Mouse (Mus musculus) retina, embryonic 14.5 days (tissue): ENCODE data around the gene Ppil4.
"Not testable (repeated sequence)": the region's sequence is repeated elsewhere in the genome, so short reads cannot be mapped to it uniquely, and the experiment has no call there.

Experiments
- DNase-seq: peaks from one replicate; pipeline ENCODE4 v3.0.0-alpha.2; 2015; ENCODE audit warnings: low spot score

Gene Ppil4

DNA sequence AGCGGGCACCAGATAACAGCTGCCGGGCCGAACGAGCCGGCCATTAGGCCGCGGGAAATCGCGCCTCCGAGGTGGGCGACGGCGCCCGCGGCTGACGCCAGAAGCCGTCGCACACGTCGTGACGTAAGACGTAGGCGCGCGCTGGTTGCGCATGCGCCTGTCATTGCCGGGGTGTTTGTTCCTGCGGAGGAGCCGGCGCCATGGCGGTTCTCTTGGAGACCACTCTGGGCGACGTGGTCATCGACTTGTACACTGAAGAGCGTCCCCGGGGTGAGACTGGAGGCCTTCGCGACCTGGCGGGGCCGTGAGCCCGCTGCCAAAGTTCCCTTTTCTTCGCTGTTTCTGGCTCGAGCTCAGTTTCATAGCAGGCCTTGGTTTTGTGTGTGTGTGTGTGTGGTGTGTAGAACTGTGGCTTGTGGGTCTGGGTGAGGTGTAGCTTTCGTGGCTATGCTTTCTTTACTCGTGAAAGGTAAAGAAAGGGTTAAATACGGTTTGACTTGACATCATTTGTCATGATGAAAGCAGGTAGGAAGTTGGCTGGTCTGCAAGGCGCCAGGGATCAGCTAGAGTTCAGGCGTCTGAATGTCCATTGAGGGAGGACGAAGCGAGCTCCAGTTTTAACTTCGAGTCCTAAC, at the start of gene Ppil4, which contains the start of gene Ginm1:
Ppil4 (plus strand) TSS at position 141 of the 635 bp plus-strand sequence.
Ginm1 (minus strand) TSS at position 74 of the 635 bp plus-strand sequence.
- DNase-seq: peak; percentile 96

DNA sequence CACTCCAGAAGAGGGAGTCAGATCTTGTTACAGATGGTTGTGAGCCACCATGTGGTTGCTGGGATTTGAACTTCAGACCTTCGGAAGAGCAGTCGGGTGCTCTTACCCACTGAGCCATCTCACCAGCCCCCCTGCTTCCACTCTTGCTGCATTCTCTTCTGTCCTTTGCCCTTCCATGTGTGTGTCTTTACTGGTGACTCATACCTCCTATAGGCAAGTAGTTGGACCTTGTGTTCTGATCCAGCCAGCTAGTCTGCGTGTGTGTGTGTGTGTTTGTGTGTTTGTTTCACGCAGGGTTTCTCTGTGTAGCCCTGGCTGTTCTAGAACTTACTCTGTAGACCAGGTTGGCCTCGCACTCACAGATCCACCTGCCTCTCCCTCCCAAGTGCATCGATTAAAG, 47.2 kb upstream of the Ppil4 start:
- not testable (repeated sequence) for DNase-seq

DNA sequence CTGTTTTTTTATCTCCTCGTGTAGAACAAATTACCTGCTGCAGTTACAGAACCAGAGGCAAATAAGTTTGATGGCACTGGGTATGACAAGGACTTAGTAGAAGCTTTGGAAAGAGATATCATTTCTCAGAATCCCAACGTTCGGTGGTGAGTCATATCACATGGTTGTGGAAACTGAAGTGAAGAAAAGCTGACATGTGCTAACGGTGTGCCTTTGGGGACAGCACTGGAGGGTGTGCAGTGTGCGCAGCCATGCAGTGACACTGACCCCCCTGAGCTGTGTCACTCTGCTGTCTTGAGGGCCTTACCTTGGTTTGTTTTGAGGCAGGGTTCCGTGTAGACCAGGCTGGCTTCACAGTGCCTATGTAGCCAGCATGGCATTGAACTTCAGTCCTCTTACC, 43.9 kb upstream of the Ppil4 start:
- DNase-seq: no peak

DNA sequence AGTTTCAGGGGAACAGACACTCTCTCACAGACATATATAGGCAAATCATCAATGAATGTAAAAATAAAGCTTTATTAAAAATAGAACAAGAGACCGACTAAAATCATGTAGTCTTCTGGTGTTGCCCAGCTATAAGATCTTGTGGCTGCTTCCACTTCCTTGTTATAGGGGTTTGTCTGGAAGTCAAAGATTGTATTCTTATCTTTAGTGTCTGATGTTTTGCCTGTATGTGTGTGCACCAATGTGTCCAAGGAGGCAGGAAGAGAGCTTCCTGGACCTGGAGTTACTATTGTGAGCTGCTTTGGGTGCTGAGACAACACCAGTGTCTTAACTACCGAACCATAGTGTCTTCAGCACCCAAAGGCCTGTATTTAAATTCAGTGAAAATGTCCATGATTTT, 35.1 kb upstream of the Ppil4 start:
- no peak for DNase-seq

DNA sequence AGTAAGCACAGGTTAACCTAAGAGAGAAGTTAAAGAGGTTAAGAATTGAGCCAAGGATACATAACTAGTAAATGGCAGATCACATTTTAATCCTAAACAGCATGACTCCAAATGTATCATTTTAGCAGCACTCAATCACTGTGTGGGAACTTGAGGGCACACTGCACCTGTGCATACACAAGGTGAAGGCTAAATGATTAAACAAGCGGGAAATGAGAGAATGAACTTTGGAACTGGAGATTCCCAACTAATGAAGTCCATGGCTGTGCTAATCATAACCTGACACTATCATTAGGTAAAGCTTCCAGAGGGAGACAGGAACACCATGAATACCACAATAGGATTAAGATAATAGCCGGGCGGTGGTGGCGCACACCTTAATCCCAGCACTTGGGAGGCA, 20.3 kb upstream of the Ppil4 start:
- DNase-seq: no peak

DNA sequence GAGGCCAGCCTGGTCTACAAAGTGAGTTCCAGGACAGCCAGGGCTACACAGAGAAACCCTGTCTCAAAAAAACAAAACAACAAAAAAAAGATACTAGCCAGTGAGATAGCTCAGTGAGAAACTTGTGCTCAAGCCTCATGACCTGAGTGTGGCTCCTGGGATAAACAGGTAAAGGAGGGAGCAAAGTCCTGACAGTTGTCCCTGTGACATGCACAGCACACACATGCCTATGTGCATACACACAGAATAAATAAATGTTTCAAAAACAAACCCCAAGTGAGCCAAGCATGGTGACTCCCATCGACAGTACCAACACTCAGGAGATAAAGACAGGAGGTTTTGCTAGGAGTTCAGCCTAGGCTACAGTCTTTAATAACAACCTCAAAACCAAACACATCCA, 19.9 kb upstream of the Ppil4 start:
- DNase-seq: no peak

DNA sequence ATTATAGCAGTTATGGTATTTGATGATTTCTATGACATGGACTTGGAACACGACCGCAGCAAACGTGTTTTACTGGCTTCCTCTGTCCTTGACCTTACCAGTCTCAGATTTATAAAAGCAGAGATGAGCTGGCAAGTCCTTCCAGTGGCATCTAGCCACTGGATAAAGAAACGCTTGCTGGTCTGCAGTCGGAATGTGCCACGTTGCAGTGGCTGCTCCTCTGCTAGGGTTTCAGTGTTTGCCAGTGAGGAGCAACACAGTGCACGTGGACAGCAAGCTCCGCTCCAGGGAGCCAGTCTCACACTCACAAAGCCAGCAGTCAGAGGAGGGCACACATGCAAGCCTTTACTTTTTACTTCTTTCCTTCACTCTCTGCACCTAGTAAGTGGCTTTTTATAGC, 17.3 kb upstream of the Ppil4 start:
- DNase-seq: no peak

DNA sequence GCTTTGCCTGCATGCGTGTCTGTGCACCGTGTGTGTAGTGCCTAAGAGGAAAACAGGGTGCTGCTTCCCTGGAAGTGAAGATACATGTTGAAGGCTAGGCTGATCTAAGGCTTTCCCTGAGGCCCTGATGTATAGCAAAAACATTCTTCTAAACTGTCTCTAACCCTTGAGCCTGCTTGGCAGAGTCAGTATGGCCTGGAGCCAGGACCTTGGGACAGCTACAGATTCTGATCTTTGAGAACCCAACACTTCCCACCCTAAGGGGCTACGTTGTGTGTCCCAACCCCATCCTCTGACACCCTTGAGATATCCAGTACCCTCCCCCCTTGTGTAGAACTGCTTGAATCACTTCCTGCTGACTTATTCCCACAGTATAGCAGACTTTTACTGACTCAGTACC, 14.3 kb upstream of the Ppil4 start:
- DNase-seq: no peak

DNA sequence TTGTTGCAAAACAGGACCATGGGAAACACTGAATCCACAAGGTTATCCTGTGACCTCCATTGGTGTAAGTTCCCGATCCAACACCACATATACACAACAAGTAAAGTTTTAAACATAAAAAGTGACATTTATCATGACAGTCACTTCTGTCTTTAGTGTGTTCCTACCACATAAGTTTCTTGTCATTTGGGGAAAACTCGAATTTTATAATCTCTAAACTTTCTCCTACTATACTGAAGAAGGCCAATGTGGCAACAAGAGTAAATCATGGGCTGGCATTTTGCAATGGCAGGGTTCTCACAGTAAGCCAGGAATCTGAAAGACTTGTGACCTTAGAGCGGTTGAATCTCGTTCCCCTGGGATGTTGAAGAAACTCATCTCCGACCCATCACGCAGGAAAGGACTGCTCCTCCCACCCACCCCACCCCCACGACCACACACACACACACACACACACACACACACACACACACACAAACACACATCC, 12.9 kb upstream of the Ppil4 start:
- no peak for DNase-seq

DNA sequence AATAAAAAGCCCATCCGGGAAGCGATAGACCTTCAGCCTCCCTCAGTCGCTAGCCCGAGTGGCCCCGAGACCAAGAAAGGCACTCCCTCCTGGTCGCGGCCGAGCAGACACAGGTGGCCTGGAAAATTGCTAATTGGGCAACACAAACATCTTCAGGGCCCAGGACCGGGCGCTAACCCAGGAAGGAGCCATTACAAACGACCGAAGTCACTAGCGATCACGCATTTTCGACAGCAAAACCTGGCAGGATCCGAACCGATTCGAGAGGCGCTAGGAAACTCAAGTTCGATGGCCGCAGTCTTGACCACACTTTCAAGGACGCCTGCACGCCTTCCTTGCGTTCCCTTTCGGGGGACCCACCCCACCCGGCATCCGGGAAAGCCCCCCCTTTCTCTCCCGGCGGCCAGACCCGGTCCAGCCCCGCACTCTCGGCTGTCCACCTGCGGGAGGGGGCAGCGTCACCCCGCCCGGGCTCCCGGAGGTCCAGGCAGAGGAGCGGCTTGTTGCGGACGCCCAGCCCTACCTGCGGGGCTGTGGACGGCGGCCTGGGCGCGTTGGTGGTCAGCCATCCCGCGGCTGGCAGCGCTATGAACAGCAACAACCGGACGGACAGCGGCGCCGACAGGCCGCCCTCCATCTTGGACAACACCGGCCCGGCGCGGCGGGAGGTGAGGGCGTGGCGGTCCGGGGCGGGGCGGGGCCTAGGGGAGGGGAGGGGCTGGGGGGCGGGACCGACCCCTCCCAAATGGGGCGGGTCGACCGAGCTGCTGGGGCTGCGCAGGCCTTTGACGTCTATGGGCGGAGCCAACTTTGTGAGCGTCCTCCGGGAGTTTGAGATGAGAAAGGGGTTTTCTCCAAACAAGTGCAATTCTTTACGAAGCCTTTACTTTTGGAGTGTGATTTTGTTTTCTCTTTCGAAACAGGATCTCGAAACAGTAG, 12.2 kb upstream of the Ppil4 start:
- peak; percentile 92 for DNase-seq

DNA sequence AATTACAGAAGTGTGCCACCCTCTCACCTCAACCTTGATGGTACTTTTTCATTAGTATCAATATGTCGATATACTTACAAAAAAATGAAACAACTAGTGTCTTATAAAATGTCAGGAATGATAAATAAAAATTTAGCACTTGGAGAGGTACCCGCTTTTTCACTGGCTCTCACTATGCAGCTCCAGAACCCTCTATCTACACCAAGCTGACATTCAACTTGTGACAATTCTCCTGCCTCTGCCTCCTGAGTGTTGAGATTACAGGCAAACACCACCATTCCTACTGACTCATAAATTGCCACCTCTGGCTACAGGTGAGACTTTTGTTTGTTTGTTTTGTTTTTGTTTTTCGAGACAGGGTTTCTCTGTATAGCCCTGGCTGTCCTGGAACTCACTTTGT, 11.5 kb upstream of the Ppil4 start:
- DNase-seq: no peak

DNA sequence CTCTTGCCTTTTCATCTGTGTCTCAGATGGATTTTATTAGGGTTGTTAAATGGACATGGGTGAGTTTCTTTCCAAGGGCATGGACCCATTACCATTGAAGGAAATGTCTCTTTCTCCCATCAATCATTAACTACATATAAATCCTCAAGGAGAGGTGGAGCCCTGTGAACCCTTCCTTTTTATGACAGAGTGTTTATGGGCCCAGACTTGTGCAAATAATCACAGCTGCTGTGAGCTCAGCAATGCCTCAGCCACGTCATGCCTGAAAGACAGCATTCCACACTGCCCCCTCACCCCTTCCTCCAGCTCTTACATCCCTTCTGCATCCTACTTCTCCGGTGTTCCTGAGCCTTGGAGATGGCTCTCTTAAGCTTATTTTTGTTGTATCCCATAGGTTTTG, 5.4 kb upstream of the Ppil4 start:
- DNase-seq: no peak

DNA sequence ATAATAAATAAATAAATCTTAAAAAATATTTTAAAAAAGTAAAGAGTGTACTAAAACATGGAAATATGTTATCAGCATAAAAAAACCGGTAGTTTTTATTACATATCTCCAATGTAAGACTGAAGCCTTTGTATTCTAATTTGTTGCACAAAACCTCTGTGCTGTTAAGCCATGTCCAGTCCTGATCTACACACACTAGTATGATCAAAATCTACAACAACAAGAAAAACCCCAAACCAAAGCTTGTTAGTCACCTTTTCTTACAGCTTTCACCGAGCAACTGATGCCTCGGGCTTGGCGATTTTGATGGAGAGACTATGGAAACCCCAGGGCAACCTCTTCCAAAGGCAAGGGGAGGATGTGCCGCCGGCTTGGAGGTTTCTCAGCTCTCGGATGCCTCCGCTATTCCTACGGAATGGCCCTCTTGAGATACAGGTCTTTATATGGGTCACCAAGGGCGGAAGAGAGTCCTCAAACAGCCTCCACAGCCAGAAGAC, 389 bp upstream of the Ppil4 start:
- no peak for DNase-seq

DNA sequence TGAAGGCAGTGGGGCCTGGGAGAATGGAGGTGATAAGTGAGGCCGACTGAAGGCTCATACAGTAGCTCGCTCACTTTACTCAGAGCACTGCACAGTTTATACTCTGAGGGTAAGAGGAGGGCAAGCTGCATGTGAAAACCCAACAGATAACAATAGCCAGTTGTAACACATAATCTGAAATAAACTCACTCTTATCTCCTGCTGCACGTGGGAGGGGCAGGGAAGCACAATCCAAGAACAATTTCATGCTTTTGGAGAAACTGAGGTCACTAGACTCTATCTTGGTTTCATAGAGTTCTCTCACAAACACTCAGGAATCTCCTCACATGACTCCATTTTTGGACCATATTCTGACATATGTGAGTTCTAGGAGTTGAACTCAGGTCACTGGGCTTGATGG, 8.6 kb downstream of the Ppil4 start:
- no peak for DNase-seq

DNA sequence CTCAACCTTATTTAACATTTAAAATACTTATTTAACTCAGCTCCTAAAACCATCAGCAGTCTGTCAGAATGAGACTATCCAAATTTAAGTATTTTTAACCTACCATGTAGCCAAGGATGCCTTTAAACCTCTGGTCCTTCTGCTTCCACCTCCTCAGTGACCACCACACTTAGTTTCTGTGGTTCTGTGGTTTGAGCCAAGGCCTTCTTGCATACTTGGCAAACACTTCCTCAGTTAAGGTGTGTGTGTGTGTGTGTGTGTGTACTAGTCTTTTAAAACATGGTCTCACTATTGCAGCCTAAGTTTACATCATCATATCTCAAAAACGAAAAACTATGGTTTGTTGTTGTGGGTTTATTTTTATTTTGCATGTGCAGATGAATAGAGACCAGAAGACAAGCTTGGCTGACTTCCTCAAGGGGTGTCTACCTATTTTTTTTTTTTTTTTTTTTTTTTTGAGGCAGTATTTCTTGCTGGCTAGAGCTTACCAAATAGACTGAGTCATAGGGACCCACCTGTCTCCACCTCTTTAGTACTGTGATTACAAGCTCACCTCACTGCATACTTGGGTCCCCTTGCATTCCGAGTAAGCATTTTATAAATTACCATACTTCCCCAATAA, 9.9 kb downstream of the Ppil4 start:
- DNase-seq: no peak

DNA sequence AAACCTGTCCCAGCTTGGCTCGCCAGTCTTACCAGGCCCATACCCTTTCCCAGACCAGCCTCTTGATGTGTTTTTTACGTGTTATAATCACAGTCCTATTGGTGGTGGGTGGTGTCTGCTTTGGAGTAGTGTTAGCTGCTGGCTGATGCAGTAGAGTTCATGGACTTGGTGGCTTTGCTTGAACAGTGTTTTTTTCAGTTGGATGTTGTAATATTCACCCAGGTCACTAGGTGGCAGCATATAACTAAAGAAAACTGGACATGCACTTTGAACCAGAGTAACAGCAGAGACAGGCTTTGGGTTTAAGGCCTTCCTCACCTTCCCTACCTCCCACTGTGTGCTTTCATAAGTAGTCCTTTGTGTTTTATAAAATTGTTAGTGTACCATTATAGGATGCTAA, 17.2 kb downstream of the Ppil4 start:
- DNase-seq: peak; percentile 84

DNA sequence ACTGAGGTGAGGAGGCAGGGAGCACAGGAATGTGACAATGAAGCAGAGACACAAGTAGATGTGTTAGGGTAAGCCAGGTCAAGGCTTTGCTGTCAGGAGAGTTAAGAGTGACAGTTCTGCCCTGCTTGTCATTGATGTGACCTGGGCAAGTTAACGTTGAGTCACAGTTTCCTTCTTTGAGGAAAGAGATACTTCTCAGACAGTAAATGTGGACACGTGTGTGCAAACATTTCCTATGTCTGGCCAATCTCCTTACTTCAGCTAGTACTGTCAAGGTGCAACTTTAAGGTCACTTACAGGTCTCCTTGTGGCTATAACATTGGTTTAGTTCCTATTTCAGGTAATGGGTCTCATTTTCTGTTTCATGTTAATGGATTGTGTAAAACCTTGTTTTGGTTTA, 23.8 kb downstream of the Ppil4 start:
- no peak for DNase-seq

DNA sequence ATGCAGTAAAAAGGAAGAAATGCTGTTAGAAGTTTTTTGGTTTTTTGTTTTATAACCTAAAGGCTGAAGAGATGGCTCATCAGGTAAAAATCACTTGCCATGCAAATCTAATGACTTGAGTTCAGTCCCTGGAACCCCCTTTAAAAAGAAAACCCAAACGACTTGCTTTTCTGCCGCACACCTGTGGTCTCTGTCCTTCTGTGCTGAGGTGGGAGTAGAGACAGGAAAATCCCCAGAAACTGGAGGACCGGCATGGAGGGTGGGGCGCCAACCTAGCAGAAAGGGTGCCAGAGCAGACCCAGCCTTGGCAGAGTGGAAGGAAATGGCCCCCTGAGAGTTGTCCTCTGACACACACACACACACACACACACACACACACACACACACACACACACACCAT, 26.0 kb downstream of the Ppil4 start:
- no peak for DNase-seq

DNA sequence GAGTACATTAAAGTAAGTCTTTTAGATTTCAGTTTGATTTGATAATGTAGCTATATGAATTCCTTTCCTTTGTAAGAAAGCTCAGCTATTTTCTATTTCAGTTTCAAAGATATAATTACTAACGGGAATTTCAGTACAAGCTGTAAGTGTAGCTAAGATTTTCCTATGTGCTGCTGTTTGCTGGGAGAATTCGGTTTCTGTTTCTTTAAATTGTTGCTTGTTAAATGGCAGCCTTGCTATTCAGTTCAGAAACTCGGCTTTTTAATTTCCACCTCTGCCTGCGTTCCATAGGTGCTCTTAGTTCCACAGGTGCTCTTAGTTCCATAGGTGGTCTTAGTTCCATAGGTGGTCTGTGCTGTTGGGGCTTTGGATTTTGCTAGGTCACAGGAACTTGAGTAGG, 26.5 kb downstream of the Ppil4 start:
- DNase-seq: no peak

DNA sequence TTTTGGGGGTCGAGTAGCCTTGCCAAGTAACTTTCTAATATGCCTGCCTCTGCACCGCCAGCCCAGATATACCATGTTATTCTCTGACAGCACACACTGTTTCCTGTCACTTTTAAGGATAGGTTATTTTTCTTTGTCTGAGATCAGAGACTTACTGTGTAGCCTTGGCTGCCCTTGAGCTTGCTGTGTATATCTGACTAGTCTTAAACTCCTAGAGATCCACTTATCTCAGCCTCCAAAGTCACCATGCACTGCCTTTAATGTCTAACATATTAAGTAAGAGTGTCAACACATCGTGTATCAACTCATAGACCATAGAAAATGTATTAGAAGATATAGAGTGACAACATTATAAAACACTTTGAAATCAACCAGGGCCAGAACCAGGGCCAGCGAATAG, 26.9 kb downstream of the Ppil4 start:
- DNase-seq: no peak

DNA sequence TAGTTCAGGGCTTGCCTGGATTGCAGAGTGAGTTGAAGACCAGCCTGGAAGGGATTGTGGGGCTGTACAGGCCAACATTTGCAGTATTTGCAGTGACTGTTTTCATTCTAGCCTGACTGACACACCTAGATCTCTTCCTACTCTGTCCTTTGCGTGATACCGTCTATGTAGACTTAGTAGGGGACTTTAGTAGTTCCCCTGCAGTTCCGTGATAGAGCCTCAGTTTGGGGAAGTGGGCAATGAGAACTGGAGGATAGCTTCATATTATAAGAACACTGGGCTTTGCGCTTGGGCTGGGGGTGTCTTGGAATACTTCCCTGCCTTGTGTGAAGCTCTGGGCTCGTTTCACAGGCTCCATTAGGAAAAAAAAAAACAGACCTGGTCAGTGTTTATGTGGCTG, 27.5 kb downstream of the Ppil4 start:
- no peak for DNase-seq

DNA sequence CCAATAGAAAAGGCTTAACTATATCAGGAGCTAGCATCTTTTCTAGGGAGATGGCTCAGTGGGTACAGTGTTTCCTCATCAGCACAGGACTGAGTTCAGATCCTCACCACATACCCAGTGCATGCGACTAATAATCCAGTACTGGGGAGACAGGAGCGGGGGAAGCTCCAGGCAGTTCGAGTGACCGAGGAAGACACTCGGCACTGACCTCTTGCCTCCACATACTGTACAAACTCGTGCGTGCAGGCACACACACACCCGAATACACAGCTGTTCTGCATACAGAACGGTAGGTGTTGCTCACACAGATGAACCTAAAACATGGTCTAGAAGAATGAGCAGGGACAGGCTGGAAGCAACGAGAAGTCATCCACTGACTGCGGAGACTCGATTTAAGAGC, 29.3 kb downstream of the Ppil4 start:
- DNase-seq: no peak
